Mouse (Mus musculus): ENCODE results near the gene Trappc2l.
A peak's percentile ranks its signal among the peaks of the same experiment; 100 is the strongest.

Gene Trappc2l

DNA sequence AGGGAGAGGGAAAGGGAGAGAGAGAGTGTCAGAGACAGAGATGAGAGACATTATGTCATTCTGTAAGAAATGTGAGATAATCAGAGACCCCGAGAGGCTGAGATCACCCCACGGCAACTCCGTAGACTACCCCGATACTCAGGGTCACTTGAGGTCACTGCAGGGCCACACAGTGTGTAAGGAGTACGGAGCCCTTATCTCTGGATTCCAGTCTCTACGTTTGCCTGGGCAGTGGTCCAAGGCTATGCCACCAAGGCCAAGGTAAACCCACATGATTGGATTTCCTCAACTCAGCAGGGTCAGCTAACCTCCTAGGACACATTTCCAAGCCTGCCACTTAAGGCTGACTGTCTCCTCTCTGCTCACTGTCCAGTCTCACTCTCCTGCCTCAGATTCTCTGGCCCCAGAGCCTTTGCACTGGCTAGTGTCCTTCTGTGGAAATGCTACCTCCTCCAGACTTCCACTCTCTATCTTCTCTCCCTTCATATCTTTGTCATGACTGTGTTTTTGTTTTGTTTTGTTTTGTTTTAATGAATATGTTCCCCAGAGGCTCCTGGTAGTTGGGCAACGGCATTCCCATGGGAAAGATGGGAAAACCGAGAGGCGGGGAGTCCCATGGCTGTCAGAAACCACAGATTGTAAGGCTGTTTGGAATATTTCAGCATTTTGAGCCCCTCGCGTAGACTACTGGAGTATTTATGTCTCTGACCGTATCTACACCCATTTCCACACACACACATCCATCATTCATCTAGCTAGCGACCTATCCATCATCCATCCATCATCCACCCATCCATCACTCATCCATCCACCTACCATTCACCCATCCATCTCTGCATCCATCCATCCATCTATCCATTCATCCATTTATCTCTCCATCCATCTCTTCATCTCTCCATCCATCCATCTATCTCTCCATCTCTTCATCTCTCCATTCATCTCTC lies 44.9 kb downstream of the Trappc2l start:
- no peak for DNase-seq (ENCODE audit: low read depth, low spot score)

- DNase-seq (ENCODE audit: low read depth, low spot score) = no peak
These were observed 46.8 kb downstream of the Trappc2l start for GRCm38 (mm10) chr8:122658149-122658806.

DNA sequence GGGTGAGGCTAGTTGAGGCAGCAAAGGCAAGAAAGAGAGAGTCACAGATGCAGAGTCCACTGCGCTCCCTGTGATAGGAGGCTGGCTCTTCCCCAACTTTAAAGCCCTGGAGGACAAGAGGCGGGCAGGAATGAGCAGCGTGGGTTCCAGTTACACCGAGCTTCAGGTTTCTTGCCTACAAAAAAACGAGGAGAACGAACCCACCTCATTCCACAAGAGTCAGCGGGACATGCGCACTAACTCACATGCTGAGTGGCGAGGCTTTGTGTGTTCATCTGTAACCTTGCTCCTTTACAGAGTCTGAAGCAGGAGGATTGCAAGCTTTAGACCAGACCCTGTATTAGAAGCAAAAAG lies 47.3 kb downstream of the Trappc2l start:
- DNase-seq (ENCODE audit: low read depth, low spot score) = no peak

- peak; percentile 51 for DNase-seq (ENCODE audit: low read depth, low spot score)
These were observed 48.6 kb downstream of the Trappc2l start for GRCm38 (mm10) chr8:122660022-122660421.

- peak; percentile 75 for DNase-seq (ENCODE audit: low read depth, low spot score)
These were observed 49.7 kb downstream of the Trappc2l start for GRCm38 (mm10) chr8:122661138-122661537.

- DNase-seq (ENCODE audit: low read depth, low spot score) = no peak
These were observed 50.5 kb downstream of the Trappc2l start for GRCm38 (mm10) chr8:122661894-122662293.

- peak; percentile 32 for DNase-seq (ENCODE audit: low read depth, low spot score)
These were observed 51.7 kb downstream of the Trappc2l start for GRCm38 (mm10) chr8:122663106-122663505.

- DNase-seq (ENCODE audit: low read depth, low spot score) = no peak
These were observed 52.2 kb downstream of the Trappc2l start for GRCm38 (mm10) chr8:122663670-122664069.

DNA sequence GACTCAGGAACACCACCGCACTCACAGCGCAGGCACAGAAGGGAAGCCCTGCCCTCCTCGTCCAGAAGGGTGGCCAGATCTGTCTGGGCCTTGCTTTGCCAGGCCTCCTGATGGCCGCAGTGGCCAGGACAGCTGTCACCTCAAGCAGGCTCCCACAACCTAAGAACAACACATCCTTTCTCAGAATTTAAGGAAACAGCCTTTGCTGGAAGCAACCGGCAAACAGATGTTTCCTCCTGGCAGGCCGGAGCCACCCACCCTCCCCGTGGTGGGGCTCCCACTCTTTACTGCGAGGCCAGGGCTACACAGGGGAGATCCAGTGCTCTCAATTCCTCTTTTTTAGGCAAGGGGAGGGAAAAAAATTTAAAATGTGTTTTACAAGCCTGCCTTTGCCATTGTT lies 53.8 kb downstream of the Trappc2l start:
- peak; percentile 89 for DNase-seq (ENCODE audit: low read depth, low spot score)

DNA sequence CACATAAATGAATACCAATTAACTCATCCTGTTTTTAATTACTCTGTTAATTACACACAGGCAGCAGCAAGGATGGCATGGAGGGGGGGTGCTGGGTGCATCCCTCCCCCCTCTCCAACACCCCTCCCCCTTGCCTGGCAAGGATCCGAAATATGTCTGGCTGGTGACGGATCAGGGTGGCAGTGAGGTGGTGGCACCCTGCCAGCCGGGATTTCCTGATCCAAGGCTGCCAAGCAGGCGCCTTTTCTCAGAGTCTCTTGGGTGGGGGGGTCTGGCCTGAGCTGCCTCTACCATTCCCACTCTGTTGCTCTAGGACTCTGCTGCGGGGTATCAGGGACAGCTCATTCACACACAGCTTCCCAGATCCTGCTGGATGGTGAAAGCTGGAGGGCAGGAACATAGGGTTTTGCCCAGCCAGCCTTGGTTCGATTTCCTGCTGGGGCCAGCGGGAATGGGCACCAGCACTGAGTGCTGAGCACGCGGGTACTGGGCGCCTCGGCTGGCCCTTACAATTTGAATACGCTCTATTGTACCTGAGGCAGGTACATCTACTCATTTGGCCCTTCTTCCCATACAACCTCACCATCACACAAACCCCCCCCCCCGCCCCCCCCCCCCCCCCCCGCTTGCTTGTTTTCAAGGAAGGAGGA lies 54.4 kb downstream of the Trappc2l start:
- DNase-seq (ENCODE audit: low read depth, low spot score) = peak; percentile 55
